Comparison of ENCODE assay signal across 8 mouse cellular contexts in genomic region chr3:32366246-32366734, GRCm38 (mm10). TPM values are rescaled to one million over a fixed set of nuclear protein-coding genes. Genes with fewer than 3 reads are reported as not detected.
A peak's percentile ranks its signal among the peaks of the same experiment; 100 is the strongest.
DNase-seq lines count a peak whose midpoint lies in the region; ATAC-seq and TF ChIP-seq lines count a peak whose summit lies in the region.

No protein-coding gene starts in this region.

- H3K27ac ChIP-seq in layer of hippocampus, adult 2 months = peak overlapping the region; percentile 98
- no peak overlapping the region for H3K27ac ChIP-seq in forebrain, embryonic 14.5 days (ENCODE audit: low read depth, low read length)
- no peak overlapping the region for H3K27ac ChIP-seq in liver, embryonic 11.5 days (ENCODE audit: low read depth, low read length)
- no peak overlapping the region for H3K27ac ChIP-seq in olfactory bulb, adult 2 months (ENCODE audit: insufficient read depth, low read depth, low read length)

- no peaks in the 10 kb centered on the region for H3K27me3 ChIP-seq in forebrain, embryonic 14.5 days (replicated peaks; ENCODE audit: control insufficient read depth, insufficient read depth, low read length)
- H3K27me3 ChIP-seq in liver, embryonic 11.5 days (replicated peaks; ENCODE audit: control insufficient read depth, insufficient read depth, low read length) = peaks cover 6% of the 10 kb centered on the region

- TF ChIP-seq POLR2A in olfactory bulb, adult 2 months (IDR thresholded peaks at IDR 0.05; ENCODE audit: insufficient read depth, low read depth, low read length) = no peak

- H3K4me2 ChIP-seq in forebrain, embryonic 14.5 days (ENCODE audit: low read length) = peak overlapping the region; percentile 75
- peak overlapping the region; percentile 94 for H3K4me2 ChIP-seq in liver, embryonic 11.5 days

- peak overlapping the region; percentile 90 for H3K9ac ChIP-seq in forebrain, embryonic 14.5 days (ENCODE audit: low read length)
- H3K9ac ChIP-seq in liver, embryonic 11.5 days (ENCODE audit: low read depth, low read length) = 0 out of 2 replicates have a peak overlapping the region, but pooled peaks have one; percentile 74

- ATAC-seq in forebrain, embryonic 14.5 days = peak; percentile 33; the same call in 1 of the 2 replicates
- ATAC-seq in liver, embryonic 11.5 days (replicated peaks; ENCODE audit: low FRiP score) = peak; percentile 19; the same call in 1 of the 2 replicates

- WGBS in forebrain, embryonic 14.5 days = 46% methylated on average over 17 of the region's 17 CpGs
- WGBS in liver, embryonic 11.5 days = 59% methylated on average over 17 of the region's 17 CpGs
- 36% methylated on average over 17 of the region's 17 CpGs for WGBS in olfactory bulb, adult 2 months

- H3K36me3 ChIP-seq in forebrain, embryonic 14.5 days (ENCODE audit: control insufficient read depth, insufficient read depth, low read length) = no peaks in the 10 kb centered on the region
- no peaks in the 10 kb centered on the region for H3K36me3 ChIP-seq in liver, embryonic 11.5 days (ENCODE audit: control insufficient read depth, insufficient read depth, low read length)

- no peak for DNase-seq in layer of hippocampus, adult 2 months (ENCODE audit: low spot score in 2 of 2)
- DNase-seq in layer of hippocampus, postnatal 36 days = no peak
- DNase-seq in brain, adult 2 months (ENCODE audit: low read depth, low spot score) = peak; percentile 62
- no peak for DNase-seq in forebrain, embryonic 14.5 days (ENCODE audit: low spot score)
- no peak for DNase-seq in liver, embryonic 11.5 days (ENCODE audit: low spot score)
- no peak for DNase-seq in ovary, postnatal 14 days (ENCODE audit: low spot score)
- DNase-seq in gastrocnemius, postnatal 25 days = no peak

- H3K4me3 ChIP-seq in layer of hippocampus, adult 2 months = peak overlapping the region; percentile 74
- H3K4me3 ChIP-seq in forebrain, embryonic 14.5 days (ENCODE audit: low read depth, low read length) = peak overlapping the region; percentile 90
- peak overlapping the region; percentile 90 for H3K4me3 ChIP-seq in liver, embryonic 11.5 days (ENCODE audit: low read depth, low read length)
- peak overlapping the region; percentile 23; the same call in 1 of the 2 replicates for H3K4me3 ChIP-seq in olfactory bulb, adult 2 months (ENCODE audit: insufficient read depth, low read depth, low read length)

- H3K4me1 ChIP-seq in forebrain, embryonic 14.5 days (ENCODE audit: control insufficient read depth, insufficient read depth, low read length) = peaks cover 9% of the 10 kb centered on the region
- H3K4me1 ChIP-seq in liver, embryonic 11.5 days (replicated peaks; ENCODE audit: control insufficient read depth, insufficient read depth, low read length) = peaks cover 4% of the 10 kb centered on the region; the same call in 1 of the 2 replicates
- H3K4me1 ChIP-seq in olfactory bulb, adult 2 months (ENCODE audit: control insufficient read depth, insufficient read depth, low read length) = peaks cover 6% of the 10 kb centered on the region

- no peak for TF ChIP-seq CTCF in layer of hippocampus, adult 2 months (conservative IDR thresholded peaks at IDR 0.05)
- no peak for TF ChIP-seq CTCF in olfactory bulb, adult 2 months (IDR thresholded peaks at IDR 0.05; ENCODE audit: insufficient read depth, low read depth, low read length)

- no peaks in the 10 kb centered on the region for H3K9me3 ChIP-seq in forebrain, embryonic 14.5 days (replicated peaks; ENCODE audit: control insufficient read depth, low read length)
- no peaks in the 10 kb centered on the region for H3K9me3 ChIP-seq in liver, embryonic 11.5 days (ENCODE audit: control insufficient read depth, low read length)

RNA-seq across cellular contexts. Expression of gene Zmat3, which starts 0.5 kb away (rescaled TPM):
- 10 to 100 TPM; 58.2 to 59.9 TPM for total RNA-seq in layer of hippocampus, adult 2 months (2021)
- 10 to 100 TPM; 67.9 to 69.7 TPM for total RNA-seq in layer of hippocampus, postnatal 36 days (2021)
- polyA plus RNA-seq in forebrain, embryonic 14.5 days (2014; fragmentation: Nextera tagmentation; extraction: Ambion mirVana) = 6.8 and 7.2 TPM in 2 replicates
- 1.8 and 2.8 TPM in 2 replicates for polyA plus RNA-seq in liver, embryonic 11.5 days (2014; fragmentation: Nextera tagmentation; extraction: Ambion mirVana)
- polyA plus RNA-seq in olfactory bulb, adult 2 months (2012; ENCODE audit: insufficient read depth, insufficient read length, low replicate concordance, missing spikeins) = not detected in 2 replicates
- 10 to 100 TPM in 1 of 2 experiments, 1 to 10 TPM in 1; 8.0 to 11.5 TPM for total RNA-seq in gastrocnemius, postnatal 25 days (2021)

RNA-seq across cellular contexts. Expression of gene Pik3ca, which starts 31.2 kb away (rescaled TPM):
- 10 to 100 TPM; 47.8 to 51.9 TPM for total RNA-seq in layer of hippocampus, adult 2 months (2021)
- 10 to 100 TPM; 51.1 to 53.8 TPM for total RNA-seq in layer of hippocampus, postnatal 36 days (2021)
- polyA plus RNA-seq in forebrain, embryonic 14.5 days (2014; fragmentation: Nextera tagmentation; extraction: Ambion mirVana) = 17.7 and 18.7 TPM in 2 replicates
- 8.0 and 9.1 TPM in 2 replicates for polyA plus RNA-seq in liver, embryonic 11.5 days (2014; fragmentation: Nextera tagmentation; extraction: Ambion mirVana)
- polyA plus RNA-seq in olfactory bulb, adult 2 months (2012; ENCODE audit: insufficient read depth, insufficient read length, low replicate concordance, missing spikeins) = not detected in 2 replicates
- 10 to 100 TPM; 41.6 to 61.0 TPM for total RNA-seq in gastrocnemius, postnatal 25 days (2021)

Comparison
In these comparisons a context has a peak if more than half of its experiments do, and no peak if none do; other contexts are left out.
1. H3K4me3 ChIP-seq: peak in every context shown above with its lines; median percentile 90 in forebrain, embryonic 14.5 days; 90 in liver, embryonic 11.5 days; 74 in layer of hippocampus, adult 2 months; 23 in olfactory bulb, adult 2 months.
2. RNA of gene Zmat3, which starts 0.5 kb away (total RNA-seq): 67.9 to 69.7 TPM in layer of hippocampus, postnatal 36 days and 58.2 to 59.9 TPM in layer of hippocampus, adult 2 months; 8.0 to 11.5 TPM in gastrocnemius, postnatal 25 days; every median in the first group is over 4 times any median in the second.